Mouse (Mus musculus) c-Kit-positive CD71-positive TER-119-negative erythroid progenitor cells, embryonic 14.5 days (primary cell): ENCODE results near the gene Tpst2.

Experiments used
- DNase-seq: peaks from one replicate; pipeline ENCODE4 v3.0.0-alpha.2; 2013; ENCODE audit warnings: low read depth

The Tpst2 gene

DNA sequence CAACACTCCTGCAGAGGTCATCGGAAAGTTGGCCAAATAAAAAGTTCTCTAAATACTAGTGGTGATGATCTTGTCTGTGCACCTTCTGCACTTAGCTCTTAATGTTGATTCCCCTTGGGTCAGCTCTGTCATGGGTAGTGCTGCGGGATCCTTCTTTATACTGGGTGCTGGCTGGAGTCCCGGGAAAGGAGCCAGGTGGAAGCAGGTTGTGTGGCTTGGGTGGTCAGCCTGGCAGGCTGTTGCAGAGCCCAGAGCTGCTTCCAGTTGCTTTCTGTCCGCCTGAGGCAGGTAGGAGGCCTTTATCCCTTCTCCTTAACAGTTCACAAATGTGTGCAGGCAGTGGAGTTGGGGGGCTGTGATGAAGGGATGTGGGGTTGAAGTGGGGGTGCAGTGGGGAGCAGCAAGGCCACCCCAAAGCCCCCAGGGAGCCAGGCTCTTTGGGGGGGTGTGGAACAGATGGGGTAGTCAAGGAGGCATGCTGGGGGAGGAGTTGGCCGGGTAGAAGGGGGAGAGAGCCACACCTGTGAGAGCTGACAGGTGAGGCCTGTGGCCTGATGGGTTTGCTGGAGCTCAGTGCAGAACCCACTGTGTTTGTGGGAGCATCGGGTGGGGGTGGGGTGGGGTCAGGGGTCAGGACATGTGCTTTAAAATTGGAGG, 5.8 kb downstream of the Tpst2 start:
- DNase-seq, result no peak

DNA sequence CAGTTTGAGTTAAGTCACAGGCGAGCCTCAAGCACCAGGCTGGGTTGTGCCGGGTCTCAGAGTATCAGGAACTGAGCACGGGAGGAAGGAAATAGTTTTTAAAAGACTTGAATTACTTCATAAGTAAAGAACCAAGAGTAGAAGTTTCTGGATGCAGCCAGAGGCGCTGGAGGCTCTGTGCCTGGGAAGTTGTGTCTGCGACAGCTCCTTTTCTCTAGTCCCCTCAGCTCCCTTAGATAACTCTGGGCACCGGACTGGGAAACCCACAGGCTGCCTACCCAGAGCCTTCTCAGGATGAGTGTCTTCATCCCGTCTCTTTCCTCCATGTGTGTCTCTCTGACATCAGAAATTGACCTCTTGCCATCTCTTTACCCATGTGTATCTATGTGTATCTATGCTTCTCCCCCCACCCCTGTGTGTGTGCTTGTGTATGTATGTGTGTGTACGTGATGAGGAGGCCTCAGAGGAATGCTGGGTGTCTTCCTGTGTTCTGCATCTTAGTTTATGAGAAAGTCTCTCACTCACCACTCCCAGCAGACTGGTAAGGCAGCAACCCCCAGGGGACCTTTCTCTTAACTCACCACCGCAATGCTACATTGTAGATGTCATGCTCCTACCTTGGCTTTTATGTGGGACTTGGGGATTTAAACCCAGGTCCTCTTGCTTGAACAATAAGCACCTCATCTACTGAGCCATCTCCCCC, 6.4 kb downstream of the Tpst2 start:
- no peak for DNase-seq

DNA sequence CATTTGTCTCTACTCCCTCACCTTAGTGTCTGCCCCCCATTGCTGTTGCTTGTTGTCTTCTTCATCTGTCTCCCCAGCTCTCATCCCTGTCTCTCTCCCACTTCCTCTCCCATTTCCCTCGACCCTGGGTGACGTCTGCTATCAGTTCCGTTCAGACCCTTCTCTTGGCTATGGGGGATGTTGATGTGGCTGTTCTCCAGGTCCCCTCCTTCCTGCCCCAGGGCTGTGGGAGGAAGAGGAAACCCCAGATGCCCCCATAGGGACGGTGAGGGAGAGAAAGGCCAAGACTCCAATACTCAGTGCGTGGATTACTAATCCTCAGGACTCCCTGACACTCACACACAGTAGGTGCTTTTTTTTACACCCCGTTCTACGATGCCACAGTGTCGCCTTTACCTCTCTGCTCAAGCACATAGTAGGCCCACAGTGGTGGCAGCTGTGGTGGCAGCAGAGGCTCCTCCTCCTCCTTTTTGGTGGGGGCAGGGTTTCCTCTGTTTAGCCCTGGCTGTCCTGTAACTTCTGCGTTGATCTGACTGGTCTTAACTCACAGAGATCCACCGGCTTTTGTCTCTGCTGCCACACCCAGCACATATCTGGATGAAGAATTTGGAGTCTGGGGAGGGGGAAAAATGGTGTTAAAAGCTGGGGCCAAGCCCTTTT, 7.2 kb downstream of the Tpst2 start:
- DNase-seq, result no peak

DNA sequence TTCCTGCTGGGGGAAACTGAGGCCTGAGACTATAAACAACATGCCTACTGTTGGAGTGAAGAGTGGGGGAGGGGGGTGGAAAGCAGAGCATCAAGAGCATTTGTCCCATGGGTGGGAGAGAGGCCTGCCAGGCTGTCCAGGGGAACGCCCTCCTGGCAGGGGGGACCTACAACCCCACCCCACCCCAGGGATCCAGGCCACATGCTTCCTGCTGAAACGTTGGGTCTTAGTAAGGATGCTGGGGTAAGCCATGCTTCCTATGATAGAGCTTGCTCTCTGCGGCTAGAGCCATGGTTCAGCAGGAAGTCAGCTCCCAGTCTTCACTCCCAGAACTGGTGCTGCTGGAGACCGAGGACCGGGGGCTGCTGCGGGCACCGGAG, 7.7 kb downstream of the Tpst2 start:
- DNase-seq, result no peak

DNA sequence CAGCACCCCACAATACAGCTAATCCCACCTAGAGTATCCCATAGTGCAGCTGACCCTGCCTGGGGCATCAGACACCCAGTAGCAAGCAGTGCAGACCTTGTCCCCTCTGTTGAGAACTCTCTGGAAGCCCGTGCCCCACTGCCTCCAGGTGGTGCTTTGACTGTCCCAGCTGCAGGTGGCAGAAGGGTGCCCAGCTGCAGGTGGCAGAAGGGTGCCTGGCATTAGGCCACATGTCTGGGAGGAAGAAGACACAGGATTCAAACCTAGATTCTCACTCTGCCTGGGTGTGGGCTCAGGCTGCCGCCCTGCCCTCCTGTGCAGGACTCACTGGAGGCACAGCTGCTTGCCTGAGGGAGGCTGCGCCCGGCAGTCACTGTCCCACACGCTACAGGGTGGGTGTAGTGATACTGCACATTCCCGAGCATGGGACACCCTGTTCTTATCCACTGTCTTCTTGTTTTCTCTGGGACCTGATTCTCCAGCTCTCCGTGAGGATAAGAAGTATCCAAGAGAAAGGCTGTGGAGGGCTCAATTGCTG, 9.1 kb downstream of the Tpst2 start:
- DNase-seq, result no peak

DNA sequence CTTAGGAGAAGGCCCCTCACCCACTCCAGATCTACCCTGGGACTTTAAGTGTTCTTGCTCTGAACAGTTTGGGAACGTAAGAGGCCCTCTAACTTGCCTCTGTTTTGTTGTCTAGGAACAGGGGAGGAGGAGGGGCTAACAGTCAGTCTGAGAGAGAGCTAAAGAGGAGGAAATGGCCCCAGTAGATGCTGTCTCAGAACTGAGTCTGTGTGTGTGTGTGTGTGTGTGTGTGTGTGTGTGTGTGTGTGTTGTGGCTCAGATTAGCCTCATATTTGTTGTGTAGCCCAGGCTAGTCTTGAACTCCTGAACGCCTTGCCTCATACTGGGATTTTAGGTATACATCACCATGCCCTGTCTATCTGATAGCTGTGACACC, 10.1 kb downstream of the Tpst2 start:
- no peak for DNase-seq

DNA sequence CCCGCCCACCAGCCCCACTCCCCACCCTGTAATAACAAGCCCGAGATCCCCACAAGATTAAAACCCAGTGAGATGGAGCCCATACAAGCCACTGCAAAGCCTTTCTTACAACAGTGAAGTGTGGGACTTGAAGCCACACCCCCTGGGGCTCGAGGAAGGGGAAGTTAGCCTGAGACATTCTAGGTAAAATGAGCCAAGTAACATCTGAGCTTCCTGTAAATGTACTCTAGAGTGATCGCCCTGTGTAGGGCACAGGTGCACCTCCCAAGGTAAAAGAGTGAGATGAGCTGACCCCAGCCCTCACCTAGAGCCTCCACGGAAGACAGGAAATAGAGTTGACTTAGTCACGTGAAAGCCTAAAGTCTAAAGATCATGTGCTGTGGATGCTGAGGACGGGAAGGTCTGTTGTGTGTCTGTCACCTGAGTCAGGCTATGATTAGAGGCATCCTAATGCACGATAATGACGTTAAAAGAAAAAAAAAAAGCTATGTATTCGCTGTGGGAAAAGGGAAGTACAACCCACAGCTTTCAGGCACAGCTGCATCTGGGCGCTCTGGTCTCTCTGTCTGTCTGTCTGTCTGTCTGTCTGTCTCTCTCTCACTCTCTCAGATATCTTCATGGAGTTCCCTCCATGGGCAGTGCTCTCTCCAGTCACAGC, 10.6 kb downstream of the Tpst2 start:
- DNase-seq, result no peak

DNA sequence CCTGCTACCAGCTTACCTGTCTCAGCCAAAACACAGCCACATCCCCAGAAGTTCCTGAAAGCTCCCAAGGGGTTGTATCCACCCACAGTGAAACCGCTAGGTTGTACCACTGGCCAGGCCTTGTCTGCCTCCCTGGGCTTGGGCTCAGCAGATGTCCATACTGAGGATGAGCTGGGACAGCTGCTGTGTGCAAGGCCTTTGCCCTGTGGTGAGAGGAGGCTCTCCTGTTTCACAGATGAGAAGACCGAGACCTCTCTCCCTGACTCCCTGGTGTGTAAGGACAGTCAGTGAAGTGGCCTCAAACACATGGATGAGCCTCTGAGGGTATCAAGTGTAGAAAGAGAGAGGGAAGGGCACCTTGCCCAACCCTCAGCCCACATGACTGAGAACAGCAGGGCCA, 11.2 kb downstream of the Tpst2 start:
- DNase-seq, result no peak

DNA sequence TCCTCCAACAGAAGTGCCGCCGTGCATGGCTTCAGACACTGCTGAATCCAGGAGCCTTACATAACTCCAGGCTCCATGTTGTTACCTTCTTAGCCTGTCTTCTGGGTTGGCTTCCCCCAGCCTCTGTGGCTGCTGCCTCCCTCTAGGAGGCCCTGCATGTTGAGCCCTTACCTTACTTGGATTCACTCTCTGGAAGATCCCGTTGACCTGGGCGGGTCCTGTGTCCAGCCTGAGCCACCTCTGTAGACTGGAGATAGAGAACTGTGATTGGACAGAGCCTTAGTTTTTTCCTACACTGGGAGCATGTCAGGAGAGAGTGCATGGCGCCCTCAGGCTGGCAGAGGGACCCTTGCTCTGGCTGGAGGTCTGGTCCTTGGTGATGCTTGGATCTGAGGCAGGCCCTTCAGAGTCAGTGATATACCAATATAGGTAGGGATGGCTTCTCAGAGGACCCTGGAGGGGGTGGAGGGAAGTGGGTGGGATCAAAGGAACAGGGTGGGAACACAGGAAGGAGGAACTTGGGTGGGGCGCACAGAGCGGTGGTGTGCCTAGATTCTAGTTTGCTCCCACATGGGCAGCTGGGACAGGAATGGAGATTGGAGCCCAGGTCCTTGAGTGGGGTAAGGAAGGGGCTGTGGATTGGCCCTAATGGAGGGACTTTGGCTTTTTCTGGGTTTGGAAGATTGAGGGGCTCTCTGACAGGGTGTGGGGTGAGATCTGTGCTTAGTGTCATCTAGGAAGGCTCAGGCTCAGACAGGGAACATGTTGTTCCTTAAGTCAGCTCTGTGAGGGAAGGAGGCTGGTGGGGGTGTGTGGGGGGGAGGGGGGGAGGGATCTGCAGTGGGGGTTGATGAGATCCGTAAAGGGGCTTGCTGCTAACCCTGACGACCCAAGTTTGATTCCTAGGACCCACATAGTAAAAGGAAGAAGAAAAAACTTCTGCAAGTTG, 12.0 kb downstream of the Tpst2 start:
- no peak for DNase-seq

DNA sequence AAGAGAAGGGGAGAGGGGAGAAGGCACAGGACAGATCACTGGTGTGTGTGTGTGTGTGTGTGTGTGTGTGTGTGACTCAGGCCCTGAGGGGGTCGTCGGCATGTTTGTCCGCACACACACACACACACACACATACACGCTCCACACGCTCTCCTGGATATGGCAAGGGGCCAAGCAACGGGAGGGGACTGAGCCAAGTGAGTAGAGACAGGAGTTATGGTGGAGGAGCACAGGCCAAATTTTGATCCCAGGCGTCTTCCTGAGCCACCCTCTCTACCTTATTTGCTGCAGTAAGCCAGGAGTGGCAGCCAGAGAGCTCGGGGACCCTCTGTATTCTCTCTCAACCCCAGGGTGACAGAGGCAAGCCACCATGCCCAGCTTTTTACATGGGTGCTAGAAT, 12.7 kb downstream of the Tpst2 start:
- no peak for DNase-seq

DNA sequence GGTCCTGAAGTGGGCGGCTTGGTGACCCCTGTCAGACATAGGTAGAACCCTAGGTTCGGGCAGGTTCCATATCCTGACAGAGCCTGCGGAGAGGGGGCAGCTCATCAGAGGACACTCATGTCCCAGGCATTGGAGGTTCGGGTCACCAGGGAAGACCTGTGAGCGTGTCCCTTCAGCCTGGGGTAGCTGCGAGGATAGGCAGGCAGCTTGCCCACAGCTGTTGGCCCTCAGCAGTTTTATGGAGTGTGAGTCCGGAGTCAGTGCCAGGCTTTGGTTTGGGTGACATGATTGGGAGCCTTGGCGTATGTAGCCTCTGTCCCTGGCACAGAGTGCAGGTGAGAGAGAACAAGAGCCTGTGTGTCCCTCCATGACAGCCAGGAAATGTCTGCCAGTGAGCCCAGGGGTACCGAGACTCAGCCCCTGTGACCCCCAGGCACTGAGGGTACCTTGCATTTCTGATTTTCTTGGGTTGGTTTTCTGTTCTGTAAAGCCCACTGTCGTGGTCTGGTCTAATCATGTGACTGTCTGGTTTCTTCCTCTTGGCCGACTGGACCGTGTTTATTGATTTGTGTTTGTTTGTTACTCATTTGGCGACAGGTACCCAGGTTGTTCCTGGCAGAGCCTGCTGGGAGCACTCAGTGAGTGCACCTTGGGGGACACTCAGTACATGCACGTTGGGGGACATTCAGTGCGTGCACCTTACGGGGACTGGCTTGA, 13.5 kb downstream of the Tpst2 start:
- no peak for DNase-seq

DNA sequence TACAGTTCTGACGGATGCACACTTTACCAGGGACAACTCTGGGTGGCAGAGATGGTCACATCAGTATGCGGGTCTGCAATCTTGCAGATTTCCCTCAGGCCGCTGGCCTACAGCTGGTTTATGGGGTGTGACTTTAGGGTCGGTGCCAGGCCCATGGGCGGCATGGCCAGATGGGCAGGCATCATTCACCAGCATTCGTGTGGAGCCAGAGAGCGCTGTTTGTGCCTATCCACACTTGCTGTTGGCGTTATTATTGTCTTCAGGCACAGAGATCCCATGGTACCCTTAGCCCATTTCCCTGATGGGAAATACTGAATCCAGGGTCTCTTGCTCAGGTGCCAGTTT, 14.0 kb downstream of the Tpst2 start:
- DNase-seq, result no peak

DNA sequence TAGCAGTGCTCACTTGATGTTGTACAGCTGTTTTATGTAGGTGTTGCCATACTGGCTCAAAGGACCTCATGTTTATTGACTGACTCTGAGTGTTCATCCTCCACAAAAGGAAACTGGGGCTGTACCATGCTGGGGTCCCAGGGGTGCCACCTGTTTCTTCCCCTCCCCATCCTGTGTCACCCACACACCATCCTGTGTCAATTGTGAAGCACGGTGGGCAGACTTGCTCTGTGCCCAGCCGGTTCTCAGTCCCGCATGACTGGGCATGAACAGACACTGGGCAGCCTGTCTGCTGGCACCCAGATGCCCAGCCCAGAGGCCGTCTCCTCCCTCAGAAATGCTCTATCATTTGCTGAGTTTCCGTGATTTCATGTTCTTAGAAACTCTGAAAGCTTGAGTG, 15.4 kb downstream of the Tpst2 start:
- no peak for DNase-seq

DNA sequence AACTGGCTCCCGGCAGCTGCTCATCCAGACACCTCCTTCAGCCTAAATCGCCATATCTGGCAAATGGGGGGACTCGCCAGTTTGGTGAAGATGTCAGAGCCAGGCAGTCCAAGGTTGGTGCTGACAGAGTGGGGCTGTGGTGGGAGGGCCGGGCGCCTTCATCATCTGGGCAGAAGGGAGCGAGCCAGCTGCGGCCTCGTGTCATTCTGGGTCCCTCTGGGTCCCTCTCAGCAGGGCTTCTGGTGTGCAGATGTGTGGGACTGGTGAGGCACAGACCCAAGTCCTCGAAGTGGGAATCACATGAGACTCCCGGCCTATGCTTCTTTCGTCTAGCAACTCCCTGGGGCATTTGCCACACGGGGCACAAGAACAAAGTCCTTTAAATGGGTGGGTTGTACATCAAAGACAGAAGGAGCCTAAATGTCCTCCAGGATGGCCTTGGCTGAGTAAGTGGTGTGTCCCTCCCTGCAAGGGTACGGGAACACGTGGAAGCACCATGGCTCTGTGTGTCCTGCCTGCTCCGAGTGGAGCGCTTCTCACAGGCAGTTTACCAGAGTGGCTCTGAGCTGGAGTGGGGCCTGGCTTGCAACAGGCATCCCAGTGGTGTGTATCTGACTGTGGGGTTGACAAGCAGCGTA, 16.0 kb downstream of the Tpst2 start:
- DNase-seq, result no peak

DNA sequence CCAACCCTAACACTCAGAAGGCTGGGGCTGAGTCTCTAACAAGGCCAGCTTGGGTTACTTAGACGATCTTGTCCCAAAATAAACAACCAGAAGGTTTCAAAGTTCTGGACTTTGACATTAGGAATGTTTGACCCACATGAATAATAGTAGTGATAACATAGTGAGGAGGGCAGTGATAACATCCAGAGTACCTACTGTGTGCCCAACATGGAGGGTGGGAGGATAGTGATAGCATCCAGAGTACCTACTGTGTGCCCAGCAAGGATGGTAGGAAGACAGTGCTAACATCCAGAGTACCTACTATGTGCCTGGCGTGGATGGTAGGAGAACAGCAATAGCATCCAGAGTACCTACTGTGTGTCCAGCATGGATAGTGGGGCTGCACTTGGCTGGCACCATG, 17.3 kb downstream of the Tpst2 start:
- no peak for DNase-seq

DNA sequence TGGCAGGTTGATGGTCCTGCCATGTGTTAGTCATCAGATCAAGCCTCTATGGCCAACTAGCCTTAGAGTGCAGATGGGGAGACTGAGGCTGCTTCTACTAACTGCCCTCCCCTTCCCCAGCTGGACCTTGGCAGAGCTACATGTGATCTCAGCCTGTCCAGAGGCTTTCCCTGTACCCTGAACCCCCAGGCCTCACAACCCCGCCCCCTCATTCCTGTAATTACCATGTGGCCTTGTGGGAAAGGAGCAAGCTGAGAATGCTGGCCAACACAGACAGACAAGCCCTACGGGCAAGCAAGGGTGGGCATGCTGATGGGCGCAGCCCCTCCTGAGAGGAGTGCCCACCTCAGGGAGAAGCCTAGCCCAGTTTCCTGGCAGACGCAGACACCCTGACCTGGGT, 18.2 kb downstream of the Tpst2 start:
- DNase-seq, result no peak

DNA sequence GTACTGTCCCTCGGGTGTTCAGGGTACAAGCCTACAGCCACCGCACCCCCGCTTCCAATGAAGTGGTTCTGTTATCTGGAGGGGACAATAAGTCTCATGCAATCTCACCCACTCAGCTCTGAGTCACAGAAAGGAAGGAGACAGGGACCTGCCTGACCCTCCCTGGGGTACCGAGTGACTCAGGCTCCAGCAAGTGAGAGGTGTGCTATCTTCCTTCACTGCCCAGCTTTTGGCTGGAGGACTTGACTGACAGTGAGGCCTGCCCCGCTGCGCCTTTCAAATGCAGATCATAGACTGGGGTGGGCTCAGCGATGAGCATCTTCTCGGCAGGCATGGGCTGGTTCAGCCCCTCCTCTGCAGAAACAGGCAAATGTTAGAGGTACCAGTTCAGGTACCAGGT, 18.7 kb downstream of the Tpst2 start:
- no peak for DNase-seq

DNA sequence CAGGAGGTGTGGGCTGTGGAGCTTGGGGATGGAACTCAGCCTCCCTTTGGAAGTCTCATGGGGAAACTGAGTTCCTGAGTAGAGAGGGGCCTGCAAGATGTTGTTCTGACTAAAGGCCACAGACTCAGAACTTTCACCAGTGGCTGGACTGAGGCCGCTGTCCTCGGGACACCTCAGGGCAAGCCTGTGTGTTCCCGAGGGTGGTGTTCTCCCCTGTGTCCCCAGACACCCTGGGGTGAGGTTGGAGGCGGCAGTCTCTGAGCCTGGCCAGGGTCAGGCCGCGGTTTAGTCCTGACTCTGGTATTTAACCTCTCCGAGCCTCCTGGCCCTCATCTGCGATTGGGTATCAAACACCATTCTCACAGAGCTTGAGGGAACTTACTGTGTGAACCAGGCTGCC, 19.1 kb downstream of the Tpst2 start:
- no peak for DNase-seq

DNA sequence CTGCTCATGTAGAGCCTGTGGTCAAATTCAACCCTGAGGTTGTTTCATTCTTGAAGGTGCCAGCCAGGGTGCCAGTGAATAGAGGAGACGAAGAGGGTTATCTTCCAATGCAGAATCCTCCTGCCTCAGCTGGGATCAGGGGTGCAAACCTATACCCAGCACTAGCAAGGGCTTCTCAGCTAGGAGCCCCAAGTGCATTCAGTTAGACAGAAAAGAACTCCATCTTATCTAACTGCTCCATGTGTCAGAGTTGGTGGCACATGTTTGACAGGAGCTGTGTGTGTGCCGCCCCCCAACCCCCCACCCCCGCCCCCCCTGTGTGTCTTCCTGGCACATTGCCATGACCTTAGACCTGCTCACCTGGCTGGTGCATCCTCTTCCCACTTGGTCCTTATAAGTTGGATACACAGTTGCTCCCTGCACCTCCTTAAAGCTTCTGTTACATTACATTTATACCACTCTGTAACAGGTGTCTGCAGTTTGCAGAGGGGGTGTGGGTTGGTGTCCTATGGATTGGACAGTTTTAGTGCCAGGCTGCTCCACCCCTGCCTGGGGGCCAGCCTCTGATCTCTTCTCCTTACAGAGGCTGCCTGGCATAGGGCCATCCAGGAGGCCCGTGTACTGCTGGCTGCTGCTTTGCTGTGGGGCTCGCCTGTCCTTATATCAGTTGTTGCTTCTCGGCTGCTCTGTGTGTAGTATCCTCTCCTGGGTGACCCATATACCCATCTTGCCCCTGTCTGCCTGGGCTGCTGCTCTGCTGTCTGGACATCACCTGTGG, 20.1 kb downstream of the Tpst2 start:
- no peak for DNase-seq

DNA sequence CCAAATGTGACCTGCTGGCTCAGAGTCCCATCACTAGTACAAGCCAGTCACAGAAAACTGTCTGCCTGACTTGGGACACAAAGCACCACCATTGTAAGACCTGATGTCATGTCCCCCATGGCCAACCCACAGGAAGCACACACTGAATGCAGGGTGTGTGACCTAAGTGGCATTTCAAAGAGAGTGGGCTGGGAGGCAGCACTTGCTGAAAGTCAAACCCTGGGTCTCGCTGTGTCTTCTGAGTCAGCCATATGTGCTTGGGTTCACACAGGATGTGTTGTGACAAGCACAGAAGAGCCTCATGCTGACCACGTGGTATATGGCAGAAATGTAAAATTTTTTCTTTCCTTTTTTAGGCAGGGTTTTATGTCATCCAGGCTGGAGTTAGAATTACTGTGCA, 20.8 kb downstream of the Tpst2 start:
- no peak for DNase-seq
